15 mouse cellular contexts compared by ENCODE assay signal in genomic region chr9:102735231-102735630, GRCm38 (mm10). TPM values are rescaled to one million over a fixed set of nuclear protein-coding genes. Genes with fewer than 3 reads are reported as not detected.
DNase-seq lines count a peak whose midpoint lies in the region; ATAC-seq lines count a peak whose summit lies in the region.
"Had no signal": no experiment of that assay in that cellular context is flagged by ENCODE, and none has a peak within 500 bp of the region (broad histone marks: within the 10 kb centered on the region; RNA-seq: fewer than 3 reads in every experiment).

No protein-coding gene starts in this region.

- H3K9me3 ChIP-seq in embryonic facial prominence, embryonic 13.5 days, result no peaks in the 10 kb centered on the region
- no peaks in the 10 kb centered on the region for H3K9me3 ChIP-seq in embryonic facial prominence, embryonic 10.5 days
- no peaks in the 10 kb centered on the region for H3K9me3 ChIP-seq in liver, embryonic 15.5 days (replicated peaks)
- H3K9me3 ChIP-seq in liver, embryonic 11.5 days (ENCODE audit: control insufficient read depth, low read length), result no peaks in the 10 kb centered on the region
- no peaks in the 10 kb centered on the region for H3K9me3 ChIP-seq in intestine, embryonic 16.5 days (ENCODE audit: control insufficient read depth, low read length)
- no peaks in the 10 kb centered on the region for H3K9me3 ChIP-seq in stomach, embryonic 14.5 days (ENCODE audit: control insufficient read depth, low read depth, low read length)
- H3K9me3 ChIP-seq: limb, embryonic 12.5 days had no signal

- peaks cover 36% of the 10 kb centered on the region for H3K4me1 ChIP-seq in embryonic facial prominence, embryonic 13.5 days
- peaks cover 27% of the 10 kb centered on the region for H3K4me1 ChIP-seq in embryonic facial prominence, embryonic 10.5 days
- peaks cover 30% of the 10 kb centered on the region for H3K4me1 ChIP-seq in liver, embryonic 15.5 days (replicated peaks)
- no peaks in the 10 kb centered on the region for H3K4me1 ChIP-seq in liver, embryonic 11.5 days (replicated peaks; ENCODE audit: control insufficient read depth, insufficient read depth, low read length)
- H3K4me1 ChIP-seq in intestine, embryonic 16.5 days (ENCODE audit: control insufficient read depth, insufficient read depth, low read length), result peaks cover 20% of the 10 kb centered on the region; the same call in 1 of the 2 replicates
- H3K4me1 ChIP-seq in stomach, embryonic 14.5 days (ENCODE audit: control insufficient read depth, insufficient read depth, low read length), result peaks cover 2% of the 10 kb centered on the region; the same call in 1 of the 2 replicates

- no peak for DNase-seq in embryonic facial prominence, embryonic 10.5 days (ENCODE audit: low spot score)
- no peak for DNase-seq in liver, embryonic 11.5 days (ENCODE audit: low spot score)
- no peak for DNase-seq in c-Kit-positive CD71-positive TER-119-positive erythroid progenitor cells, embryonic 14.5 days (ENCODE audit: low spot score)
- no peak for DNase-seq in layer of hippocampus, postnatal 25 days (ENCODE audit: extremely low spot score in 1 of 2, low spot score in 1 of 2)
- DNase-seq: adrenal gland, adult 8-10 months; cerebellum, adult 9-10 months; heart, adult 18-20 months; midbrain, embryonic 14.5 days had no signal

- peak overlapping the region; percentile 53; the same call in 1 of the 2 replicates for H3K27ac ChIP-seq in embryonic facial prominence, embryonic 13.5 days
- H3K27ac ChIP-seq in embryonic facial prominence, embryonic 10.5 days (replicated peaks), result no peak overlapping the region
- peak overlapping the region; percentile 51; the same call in 1 of the 2 replicates for H3K27ac ChIP-seq in liver, embryonic 15.5 days (replicated peaks)
- H3K27ac ChIP-seq in liver, embryonic 11.5 days (ENCODE audit: low read depth, low read length), result no peak overlapping the region
- H3K27ac ChIP-seq in intestine, embryonic 16.5 days (ENCODE audit: low read length), result peak overlapping the region; percentile 93
- peak overlapping the region; percentile 84; the same call in 1 of the 2 replicates for H3K27ac ChIP-seq in stomach, embryonic 14.5 days (ENCODE audit: low read length)
- H3K27ac ChIP-seq: hindbrain, embryonic 14.5 days; limb, embryonic 12.5 days had no signal

- H3K4me3 ChIP-seq in embryonic facial prominence, embryonic 13.5 days, result no peak overlapping the region
- no peak overlapping the region for H3K4me3 ChIP-seq in embryonic facial prominence, embryonic 10.5 days
- no peak overlapping the region for H3K4me3 ChIP-seq in liver, embryonic 15.5 days (replicated peaks)
- H3K4me3 ChIP-seq in liver, embryonic 11.5 days (ENCODE audit: low read depth, low read length), result no peak overlapping the region
- H3K4me3 ChIP-seq in intestine, embryonic 16.5 days (ENCODE audit: low read length), result no peak overlapping the region
- no peak overlapping the region for H3K4me3 ChIP-seq in stomach, embryonic 14.5 days (ENCODE audit: low read depth, low read length)
- H3K4me3 ChIP-seq: limb, embryonic 12.5 days had no signal

- no peak overlapping the region for H3K9ac ChIP-seq in embryonic facial prominence, embryonic 13.5 days
- no peak overlapping the region for H3K9ac ChIP-seq in liver, embryonic 15.5 days
- no peak overlapping the region for H3K9ac ChIP-seq in liver, embryonic 11.5 days (ENCODE audit: low read depth, low read length)
- H3K9ac ChIP-seq in intestine, embryonic 16.5 days (ENCODE audit: low read depth, low read length), result no peak overlapping the region
- H3K9ac ChIP-seq in stomach, embryonic 14.5 days (replicated peaks; ENCODE audit: low read depth, low read length), result no peak overlapping the region
- H3K9ac ChIP-seq: hindbrain, embryonic 14.5 days; limb, embryonic 12.5 days had no signal

- 81% methylated on average over 3 of the region's 3 CpGs for WGBS in embryonic facial prominence, embryonic 13.5 days
- 92% methylated on average over 3 of the region's 3 CpGs for WGBS in embryonic facial prominence, embryonic 10.5 days
- 41% methylated on average over 3 of the region's 3 CpGs for WGBS in liver, embryonic 15.5 days (ENCODE audit: insufficient replicate concordance)
- 71% methylated on average over 3 of the region's 3 CpGs for WGBS in liver, embryonic 11.5 days
- 86% methylated on average over 3 of the region's 3 CpGs for WGBS in intestine, embryonic 16.5 days
- WGBS in stomach, embryonic 14.5 days, result 85% methylated on average over 3 of the region's 3 CpGs

- no peak for ATAC-seq in embryonic facial prominence, embryonic 13.5 days (ENCODE audit: insufficient number of reproducible peaks, insufficient read depth, low FRiP score, low TSS enrichment, low read depth)
- no peak for ATAC-seq in liver, embryonic 15.5 days (ENCODE audit: insufficient read depth)
- ATAC-seq in liver, embryonic 11.5 days (replicated peaks; ENCODE audit: low FRiP score), result no peak
- ATAC-seq in intestine, embryonic 16.5 days, result no peak
- no peak for ATAC-seq in stomach, embryonic 14.5 days (ENCODE audit: insufficient number of reproducible peaks, insufficient read depth, low FRiP score, low read depth)
- ATAC-seq: forebrain, embryonic 14.5 days had no signal

- no peaks in the 10 kb centered on the region for H3K27me3 ChIP-seq in embryonic facial prominence, embryonic 13.5 days
- H3K27me3 ChIP-seq in embryonic facial prominence, embryonic 10.5 days (replicated peaks; ENCODE audit: low read depth, poor library complexity, severe bottlenecking), result no peaks in the 10 kb centered on the region
- H3K27me3 ChIP-seq in liver, embryonic 15.5 days, result no peaks in the 10 kb centered on the region
- no peaks in the 10 kb centered on the region for H3K27me3 ChIP-seq in liver, embryonic 11.5 days (replicated peaks; ENCODE audit: control insufficient read depth, insufficient read depth, low read length)
- H3K27me3 ChIP-seq in intestine, embryonic 16.5 days (replicated peaks; ENCODE audit: control insufficient read depth, insufficient read depth, low read length), result no peaks in the 10 kb centered on the region
- H3K27me3 ChIP-seq in stomach, embryonic 14.5 days (ENCODE audit: control insufficient read depth, insufficient read depth, low read length), result no peaks in the 10 kb centered on the region
- H3K27me3 ChIP-seq: limb, embryonic 12.5 days had no signal

- H3K36me3 ChIP-seq in embryonic facial prominence, embryonic 13.5 days, result peaks cover 37% of the 10 kb centered on the region
- peaks cover 45% of the 10 kb centered on the region for H3K36me3 ChIP-seq in embryonic facial prominence, embryonic 10.5 days (replicated peaks)
- peaks cover 17% of the 10 kb centered on the region for H3K36me3 ChIP-seq in liver, embryonic 15.5 days (replicated peaks)
- H3K36me3 ChIP-seq in liver, embryonic 11.5 days (ENCODE audit: control insufficient read depth, insufficient read depth, low read length), result peaks cover 16% of the 10 kb centered on the region; the same call in 1 of the 2 replicates
- H3K36me3 ChIP-seq in intestine, embryonic 16.5 days (ENCODE audit: control insufficient read depth, insufficient read depth, low read length), result peaks cover 21% of the 10 kb centered on the region
- H3K36me3 ChIP-seq in stomach, embryonic 14.5 days (ENCODE audit: control insufficient read depth, insufficient read depth, low read length), result peaks cover 35% of the 10 kb centered on the region

- H3K4me2 ChIP-seq in embryonic facial prominence, embryonic 13.5 days, result no peak overlapping the region
- no peak overlapping the region for H3K4me2 ChIP-seq in liver, embryonic 15.5 days
- H3K4me2 ChIP-seq in liver, embryonic 11.5 days, result no peak overlapping the region
- H3K4me2 ChIP-seq in intestine, embryonic 16.5 days (ENCODE audit: low read depth, low read length), result no peak overlapping the region
- H3K4me2 ChIP-seq in stomach, embryonic 14.5 days (replicated peaks; ENCODE audit: low read depth, low read length), result no peak overlapping the region
- H3K4me2 ChIP-seq: hindbrain, embryonic 14.5 days; limb, embryonic 12.5 days had no signal

RNA-seq across cellular contexts. Expression of gene Amotl2, which starts 18.8 kb away (rescaled TPM):
- polyA plus RNA-seq in embryonic facial prominence, embryonic 13.5 days (2015; fragmentation: Nextera tagmentation; extraction: Ambion mirVana), result 54.0 and 55.8 TPM in 2 replicates
- polyA plus RNA-seq in embryonic facial prominence, embryonic 10.5 days (2016; fragmentation: Nextera tagmentation; extraction: Ambion mirVana), result 61.4 and 64.0 TPM in 2 replicates
- polyA plus RNA-seq in liver, embryonic 15.5 days (2015; fragmentation: Nextera tagmentation; extraction: Ambion mirVana), result 5.1 and 5.4 TPM in 2 replicates
- polyA plus RNA-seq in liver, embryonic 11.5 days (2014; fragmentation: Nextera tagmentation; extraction: Ambion mirVana), result 17.4 and 18.8 TPM in 2 replicates
- polyA plus RNA-seq in intestine, embryonic 16.5 days (2015; fragmentation: Nextera tagmentation; extraction: Ambion mirVana), result 20.4 and 21.8 TPM in 2 replicates
- polyA plus RNA-seq in stomach, embryonic 14.5 days (2014; fragmentation: Nextera tagmentation; extraction: Ambion mirVana), result 22.1 and 28.9 TPM in 2 replicates
- total RNA-seq in layer of hippocampus, postnatal 25 days (2021), result 10 to 100 TPM; 19.1 to 24.1 TPM

Comparison
In these comparisons a context has a peak if more than half of its experiments do, and no peak if none do; other contexts are left out.
1. H3K27ac ChIP-seq: peak in embryonic facial prominence, embryonic 13.5 days (single experiment), liver, embryonic 15.5 days (single experiment), intestine, embryonic 16.5 days (single experiment) and stomach, embryonic 14.5 days (single experiment); none in embryonic facial prominence, embryonic 10.5 days (single experiment) and liver, embryonic 11.5 days (single experiment).